Mouse (Mus musculus) embryonic fibroblast, embryonic 13.5 days (primary cell): ENCODE measurements around the gene Drap1.

Experiments
- CTCF ChIP-seq: IDR thresholded peaks from 2 replicates; pipeline ENCODE4 v1.5.1; 2011; ENCODE audit warnings: mild to moderate bottlenecking, control low read depth, low read length, moderate library complexity, borderline replicate concordance; ENCODE audit not compliant: insufficient read depth
- POLR2A ChIP-seq: IDR thresholded peaks from 2 replicates; pipeline ENCODE4 v1.6.1; 2011; ENCODE audit warnings: low read depth, mild to moderate bottlenecking, control low read depth, low read length, moderate library complexity

GRCm38 (mm10) chr19:5392892-5393291, 31.9 kb downstream of the Drap1 start:
- TF ChIP-seq POLR2A (no peak), CTCF (no peak)
